Mouse (Mus musculus) neural tube, embryonic 15.5 days (tissue): ENCODE results near the gene Rtp1. TPM values are rescaled to one million over a fixed set of nuclear protein-coding genes. Genes with fewer than 3 reads are reported as not detected.

Source experiments
- ATAC-seq: fragments of 200-750 bp; cut with Nextera tagmentation; 2 replicates; pipeline ENCODE4 v1.8.0; 2017; ENCODE audit warnings: mild to moderate bottlenecking, moderate TSS enrichment, moderate library complexity; ENCODE audit not compliant: low FRiP score
- H3K27ac ChIP-seq: fragments of 300-500 bp; sonication (generic); replicated peaks from 2 replicates; pipeline ENCODE4 v1.5.1; 2015; ENCODE audit warnings: mild to moderate bottlenecking, inconsistent platforms
- H3K27me3 ChIP-seq: fragments of 300-500 bp; sonication (generic); replicated peaks from 2 replicates; pipeline ENCODE4 v1.6.1; 2015; ENCODE audit warnings: inconsistent platforms
- H3K36me3 ChIP-seq: fragments of 300-500 bp; sonication (generic); 2 replicates; pipeline ENCODE4 v1.6.1; 2015; ENCODE audit warnings: inconsistent platforms
- H3K4me1 ChIP-seq: fragments of 300-500 bp; sonication (generic); 2 replicates; pipeline ENCODE4 v1.6.1; 2015; ENCODE audit warnings: inconsistent platforms
- H3K4me2 ChIP-seq: fragments of 300-500 bp; sonication (generic); 2 replicates; pipeline ENCODE4 v1.6.1; 2015; ENCODE audit warnings: inconsistent platforms, mild to moderate bottlenecking, moderate library complexity
- H3K4me3 ChIP-seq: fragments of 300-500 bp; sonication (generic); replicated peaks from 2 replicates; pipeline ENCODE4 v1.5.1; 2015; ENCODE audit warnings: mild to moderate bottlenecking, inconsistent platforms
- H3K9ac ChIP-seq: fragments of 300-500 bp; sonication (generic); replicated peaks from 2 replicates; pipeline ENCODE4 v1.6.1; 2015; ENCODE audit warnings: mild to moderate bottlenecking, inconsistent platforms
- H3K9me3 ChIP-seq: fragments of 300-500 bp; sonication (generic); replicated peaks from 2 replicates; pipeline ENCODE4 v1.6.1; 2016; ENCODE audit warnings: inconsistent platforms
- WGBS: fragments of 180-500 bp; shearing (Covaris S2); methylation state at CpG from one replicate; pipeline ENCODE4 v1.1.7; 2015; ENCODE audit warnings: mixed read lengths; 5-methylcytosine and 5-hydroxymethylcytosine counted together
- polyA plus RNA-seq: library from polyadenylated mRNA; unstranded; fragments of >200 nt; fragmentation: Nextera tagmentation; extraction: Ambion mirVana; gene quantifications from 2 replicates; pipeline ENCODE4 v1.2.1, GENCODE M21; 2015

Rtp1 gene
- polyA plus RNA-seq, 1 experiment from 2014 or later, result not detected

DNA sequence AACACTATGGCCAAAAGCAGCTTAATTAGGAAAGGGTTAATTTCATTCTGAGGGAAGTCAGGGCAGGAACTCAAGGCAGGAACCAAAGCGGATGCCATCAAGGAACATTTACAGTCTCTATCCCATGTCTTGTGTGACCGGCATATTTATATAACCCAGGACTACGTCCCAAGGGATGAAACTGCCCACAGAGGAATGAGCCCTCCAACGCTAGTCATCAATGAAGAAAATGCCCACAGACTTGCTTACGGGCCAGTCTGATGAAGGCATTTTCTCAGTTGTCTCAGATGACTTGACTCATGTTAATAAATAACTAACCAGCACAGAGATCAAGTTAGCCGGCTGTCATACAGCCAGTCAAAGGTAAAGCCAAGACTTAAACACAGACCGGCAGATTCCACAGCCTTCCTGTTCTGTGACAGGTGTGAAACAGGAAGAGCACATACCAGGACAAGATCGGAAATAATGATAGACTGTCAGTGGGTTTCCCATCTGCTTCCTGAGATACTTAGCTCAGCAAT lies 9.3 kb upstream of the Rtp1 start:
- 90% methylated on average over 8 of the region's 8 CpGs for WGBS
- no peak overlapping the region for H3K4me2 ChIP-seq
- no peaks in the 10 kb centered on the region for H3K36me3 ChIP-seq
- no peak overlapping the region for H3K9ac ChIP-seq
- no peak overlapping the region for H3K4me3 ChIP-seq
- no peaks in the 10 kb centered on the region for H3K27me3 ChIP-seq
- peaks cover 19% of the 10 kb centered on the region for H3K4me1 ChIP-seq
- H3K9me3 ChIP-seq, result no peaks in the 10 kb centered on the region
- no peak for ATAC-seq
- H3K27ac ChIP-seq, result no peak overlapping the region

DNA sequence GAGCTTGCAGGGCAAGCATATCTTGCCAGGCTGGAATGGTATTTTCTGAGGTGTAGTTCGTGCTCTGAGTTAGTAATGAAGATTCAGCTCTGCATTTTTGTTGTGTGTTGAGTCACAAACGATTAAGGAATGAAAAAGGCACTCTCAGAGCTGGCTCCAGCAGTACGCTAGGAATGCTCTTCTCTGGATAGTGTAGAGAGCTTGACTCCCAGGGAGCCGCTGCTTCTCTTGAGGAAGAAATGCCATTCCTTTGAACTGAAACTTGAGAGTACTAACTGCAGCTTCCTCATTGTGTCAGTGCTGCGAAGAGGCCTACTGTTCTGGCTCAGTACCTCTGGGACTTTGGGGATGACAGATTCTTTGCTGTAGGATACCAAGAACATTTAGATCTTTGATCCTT lies 5.1 kb upstream of the Rtp1 start:
- Histone ChIP-seq H3K9me3 (no peaks in the 10 kb centered on the region), H3K36me3 (no peaks in the 10 kb centered on the region), H3K27ac (no peak overlapping the region), H3K9ac (no peak overlapping the region), H3K4me2 (no peak overlapping the region), H3K4me1 (no peaks in the 10 kb centered on the region), H3K27me3 (no peaks in the 10 kb centered on the region), H3K4me3 (no peak overlapping the region)
- ATAC-seq, result no peak
- 69% methylated on average over 5 of the region's 5 CpGs for WGBS

DNA sequence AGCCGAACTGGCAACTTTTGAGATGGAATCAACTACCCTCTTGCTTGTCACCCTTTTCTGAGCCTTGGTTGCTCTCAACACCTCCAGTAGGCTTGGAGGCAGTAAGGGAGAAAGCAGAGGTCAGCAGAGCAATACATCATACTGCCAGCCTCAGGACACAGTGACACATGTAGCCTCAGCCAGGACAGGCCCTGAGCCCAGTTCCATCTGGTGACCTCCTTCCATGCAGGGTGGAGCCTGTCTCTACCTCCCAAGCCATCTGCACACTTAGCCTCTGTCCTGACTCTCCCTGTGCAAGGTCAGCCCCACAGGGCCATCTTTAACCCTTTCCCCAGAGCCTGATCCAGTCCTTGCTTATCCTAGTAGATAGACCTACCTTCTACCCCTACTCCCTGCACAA lies 1.2 kb upstream of the Rtp1 start:
- Histone ChIP-seq H3K4me1 (no peaks in the 10 kb centered on the region), H3K9ac (no peak overlapping the region), H3K4me3 (no peak overlapping the region), H3K9me3 (no peaks in the 10 kb centered on the region), H3K27ac (no peak overlapping the region), H3K36me3 (no peaks in the 10 kb centered on the region), H3K4me2 (no peak overlapping the region), H3K27me3 (no peaks in the 10 kb centered on the region)
- ATAC-seq, result no peak
- WGBS, result 90% methylated on average over 1 of the region's 1 CpGs

DNA sequence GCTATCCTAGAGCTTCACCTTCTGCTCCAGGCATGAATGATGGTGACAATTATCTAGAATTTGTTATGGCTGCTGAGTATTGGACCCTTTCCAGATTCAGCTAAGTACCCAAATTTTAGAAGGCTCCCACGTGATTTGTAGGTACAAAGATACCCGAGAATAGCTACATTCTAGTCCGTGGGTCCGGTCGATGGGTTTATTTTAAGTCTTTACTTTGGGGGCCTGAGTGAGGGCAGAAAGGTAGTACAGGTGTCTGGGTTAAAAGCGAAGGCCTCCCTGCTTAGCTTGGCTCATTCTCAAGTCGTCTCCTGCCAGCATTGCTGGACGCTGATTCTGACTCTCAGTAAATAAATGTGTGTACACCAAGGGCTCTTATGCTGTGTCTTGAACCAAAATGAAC lies 1.1 kb downstream of the Rtp1 start:
- Histone ChIP-seq H3K27ac (no peak overlapping the region), H3K36me3 (no peaks in the 10 kb centered on the region), H3K9me3 (no peaks in the 10 kb centered on the region), H3K4me3 (no peak overlapping the region), H3K4me2 (no peak overlapping the region), H3K9ac (no peak overlapping the region), H3K4me1 (no peaks in the 10 kb centered on the region), H3K27me3 (no peaks in the 10 kb centered on the region)
- 79% methylated on average over 8 of the region's 8 CpGs for WGBS
- ATAC-seq, result no peak

DNA sequence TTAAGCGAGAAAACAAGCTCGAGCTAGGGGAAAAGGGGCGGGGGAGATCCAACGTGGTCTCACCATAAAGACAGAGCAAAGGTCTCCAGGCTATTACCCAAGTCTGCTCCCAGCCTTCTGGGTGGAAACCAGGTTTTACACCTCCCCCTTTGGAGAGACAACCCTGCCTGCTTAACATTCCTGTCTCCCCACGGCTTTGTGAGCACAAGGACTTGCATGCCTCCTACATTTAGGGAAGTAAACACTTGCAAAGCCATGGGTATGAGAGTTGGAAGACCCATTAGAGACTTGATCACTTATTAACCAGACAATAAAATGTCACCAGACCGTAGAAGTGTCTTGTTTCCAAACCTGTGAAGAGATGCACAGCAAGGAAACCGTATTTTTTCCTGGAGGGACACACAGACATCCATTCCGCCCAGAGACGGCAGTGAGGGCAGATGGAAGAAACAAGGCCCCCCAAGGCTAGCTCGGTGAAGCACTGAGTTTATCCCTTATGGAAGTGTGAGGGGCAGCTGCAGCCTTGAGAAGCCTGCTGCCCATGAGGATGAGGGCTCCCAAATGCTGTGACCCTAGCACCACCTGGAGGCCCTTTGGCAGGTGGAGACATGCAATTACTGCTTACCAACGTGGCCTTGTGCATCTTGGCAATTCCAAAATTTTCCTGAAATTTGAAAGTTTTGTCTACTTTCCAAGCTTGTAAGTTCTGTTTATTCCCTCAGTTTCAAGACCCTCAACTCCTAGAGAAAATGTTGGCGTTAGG lies 8.7 kb downstream of the Rtp1 start:
- H3K9ac ChIP-seq, result no peak overlapping the region
- 53% methylated on average over 12 of the region's 12 CpGs for WGBS
- H3K4me2 ChIP-seq, result no peak overlapping the region
- ATAC-seq, result no peak
- no peaks in the 10 kb centered on the region for H3K9me3 ChIP-seq
- H3K27me3 ChIP-seq, result no peaks in the 10 kb centered on the region
- H3K4me1 ChIP-seq, result no peaks in the 10 kb centered on the region
- no peaks in the 10 kb centered on the region for H3K36me3 ChIP-seq
- no peak overlapping the region for H3K27ac ChIP-seq
- no peak overlapping the region for H3K4me3 ChIP-seq

DNA sequence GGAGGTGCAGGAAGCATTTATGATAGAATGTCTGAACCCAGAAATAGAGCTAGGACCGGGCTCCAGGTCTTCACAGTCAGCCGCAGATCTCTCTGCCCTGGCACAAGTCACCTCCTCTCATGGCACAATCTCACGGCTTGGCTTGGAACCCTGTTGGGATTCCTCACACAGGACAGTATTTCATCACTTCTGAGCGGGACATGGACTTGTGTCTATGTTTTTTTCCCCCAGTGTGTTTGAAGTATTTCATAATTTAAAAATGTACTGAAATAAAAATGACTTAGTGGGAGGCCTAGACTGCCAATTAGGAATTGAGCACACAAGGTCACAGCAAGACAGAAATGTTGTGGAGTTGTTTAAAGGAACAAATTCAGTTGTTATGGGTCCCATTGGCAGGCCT lies 15.3 kb downstream of the Rtp1 start:
- H3K4me3 ChIP-seq, result no peak overlapping the region
- no peaks in the 10 kb centered on the region for H3K36me3 ChIP-seq
- H3K27ac ChIP-seq, result no peak overlapping the region
- no peaks in the 10 kb centered on the region for H3K27me3 ChIP-seq
- whole genome bisulfite sequencing, result 92% methylated on average over 4 of the region's 4 CpGs
- no peak for ATAC-seq
- no peak overlapping the region for H3K4me2 ChIP-seq
- no peaks in the 10 kb centered on the region for H3K4me1 ChIP-seq
- H3K9ac ChIP-seq, result no peak overlapping the region
- no peaks in the 10 kb centered on the region for H3K9me3 ChIP-seq

DNA sequence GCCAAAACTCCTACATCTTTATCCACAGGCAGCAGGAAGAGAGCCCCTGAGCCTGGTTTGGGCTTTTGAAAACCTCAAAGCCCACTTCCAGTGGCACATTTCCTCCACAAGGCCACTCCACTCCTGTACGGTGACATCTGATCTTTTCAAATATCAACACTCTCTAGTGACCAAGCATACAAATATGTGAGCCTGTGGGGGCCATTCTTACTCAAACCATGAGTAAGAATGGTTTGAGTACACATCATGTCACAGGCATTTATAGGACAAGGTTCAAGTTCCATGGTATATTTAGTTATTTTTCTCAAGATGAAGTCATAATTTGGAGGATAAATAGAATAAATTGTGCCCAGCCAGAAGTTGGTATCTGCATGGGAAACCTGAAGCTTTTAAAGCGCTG lies 21.0 kb downstream of the Rtp1 start:
- no peaks in the 10 kb centered on the region for H3K27me3 ChIP-seq
- no peak overlapping the region for H3K27ac ChIP-seq
- no peak overlapping the region for H3K4me3 ChIP-seq
- no peaks in the 10 kb centered on the region for H3K9me3 ChIP-seq
- no peaks in the 10 kb centered on the region for H3K4me1 ChIP-seq
- no peak overlapping the region for H3K4me2 ChIP-seq
- 94% methylated on average over 2 of the region's 2 CpGs for WGBS
- H3K36me3 ChIP-seq, result no peaks in the 10 kb centered on the region
- ATAC-seq, result no peak
- no peak overlapping the region for H3K9ac ChIP-seq

DNA sequence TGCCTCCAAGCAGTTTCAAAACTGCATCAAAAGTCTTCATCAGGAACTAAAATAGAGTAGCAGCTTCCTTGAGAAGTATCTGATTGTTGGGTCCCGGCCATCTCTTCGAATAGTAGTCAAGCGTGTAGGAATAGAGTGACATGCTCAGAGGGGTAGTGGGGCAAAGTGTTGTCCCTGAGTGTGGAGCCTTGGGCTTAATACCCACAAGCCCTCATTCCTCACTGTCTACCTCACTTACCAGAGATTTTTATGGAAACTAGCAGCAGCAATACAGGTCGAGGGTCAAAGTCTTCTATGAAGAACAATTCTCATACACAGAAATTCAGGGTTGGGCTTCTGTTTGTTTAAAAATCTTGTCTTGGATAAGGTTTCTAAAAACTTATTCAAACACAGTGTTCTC lies 21.9 kb downstream of the Rtp1 start:
- no peak overlapping the region for H3K9ac ChIP-seq
- no peaks in the 10 kb centered on the region for H3K27me3 ChIP-seq
- H3K4me1 ChIP-seq, result no peaks in the 10 kb centered on the region
- no peaks in the 10 kb centered on the region for H3K9me3 ChIP-seq
- no peak overlapping the region for H3K4me3 ChIP-seq
- H3K36me3 ChIP-seq, result no peaks in the 10 kb centered on the region
- H3K27ac ChIP-seq, result no peak overlapping the region
- 91% methylated on average over 4 of the region's 4 CpGs for WGBS
- ATAC-seq, result no peak
- no peak overlapping the region for H3K4me2 ChIP-seq

DNA sequence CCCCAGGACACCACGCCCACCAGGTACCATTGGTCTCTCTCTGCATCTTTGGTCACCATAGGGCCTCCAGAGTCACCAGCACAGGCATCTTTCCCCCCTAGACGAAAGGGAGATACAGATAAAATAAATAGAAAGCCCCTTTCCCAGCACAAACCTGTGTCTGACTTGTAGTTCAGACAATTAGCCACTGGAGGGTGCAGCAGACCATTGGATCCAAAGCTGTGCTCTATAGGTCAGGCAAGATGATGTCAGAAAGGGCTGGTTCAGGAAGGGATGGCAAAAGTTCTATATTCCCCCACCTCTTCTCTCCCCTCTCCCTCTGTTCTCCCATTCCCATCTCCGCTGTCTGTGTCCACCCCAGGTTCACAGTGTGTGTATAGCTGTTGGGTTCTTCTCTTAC lies 23.5 kb downstream of the Rtp1 start:
- Histone ChIP-seq H3K36me3 (no peaks in the 10 kb centered on the region), H3K27ac (no peak overlapping the region), H3K4me1 (no peaks in the 10 kb centered on the region), H3K9me3 (no peaks in the 10 kb centered on the region), H3K4me3 (no peak overlapping the region), H3K27me3 (no peaks in the 10 kb centered on the region), H3K9ac (no peak overlapping the region), H3K4me2 (no peak overlapping the region)
- ATAC-seq, result peak; percentile 81; the same call in 1 of the 2 replicates
- WGBS, result 16% methylated on average over 3 of the region's 3 CpGs

GRCm38 (mm10) chr16:23454376-23454775 lies 25.4 kb downstream of the Rtp1 start:
- H3K27ac ChIP-seq, result no peak overlapping the region
- H3K9ac ChIP-seq, result no peak overlapping the region
- WGBS, result 72% methylated on average over 6 of the region's 6 CpGs
- no peaks in the 10 kb centered on the region for H3K36me3 ChIP-seq
- no peaks in the 10 kb centered on the region for H3K9me3 ChIP-seq
- H3K4me2 ChIP-seq, result no peak overlapping the region
- ATAC-seq, result no peak
- H3K4me1 ChIP-seq, result no peaks in the 10 kb centered on the region
- no peaks in the 10 kb centered on the region for H3K27me3 ChIP-seq
- H3K4me3 ChIP-seq, result no peak overlapping the region

- Histone ChIP-seq H3K9me3 (peaks cover under 1% of the 10 kb centered on the region; the same call in 1 of the 2 replicates), H3K4me3 (no peak overlapping the region), H3K27me3 (no peaks in the 10 kb centered on the region), H3K4me2 (no peak overlapping the region), H3K9ac (no peak overlapping the region), H3K4me1 (no peaks in the 10 kb centered on the region), H3K36me3 (no peaks in the 10 kb centered on the region), H3K27ac (no peak overlapping the region)
- 84% methylated on average over 3 of the region's 3 CpGs for WGBS
- no peak for ATAC-seq
Measured at GRCm38 (mm10) chr16:23456534-23456933, 27.6 kb downstream of the Rtp1 start.

DNA sequence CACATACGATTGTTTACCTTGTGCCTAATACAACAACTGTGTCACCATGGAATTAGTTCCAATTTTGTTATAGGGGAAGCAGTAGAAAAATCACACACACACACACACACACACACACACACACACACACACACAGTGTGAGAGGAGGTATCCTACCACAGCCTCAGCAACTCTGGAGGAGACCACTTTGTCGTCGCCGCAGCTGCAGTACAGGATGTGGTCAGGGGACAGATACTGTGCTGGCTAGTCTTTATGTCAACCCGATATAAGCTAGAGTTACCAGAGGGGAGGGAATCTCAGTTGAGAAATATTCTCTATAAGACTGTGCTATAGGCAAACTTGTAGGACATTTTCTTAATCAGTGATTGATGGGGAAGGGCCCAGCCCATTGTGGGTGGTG lies 28.4 kb downstream of the Rtp1 start:
- Histone ChIP-seq H3K27me3 (no peaks in the 10 kb centered on the region), H3K4me2 (no peak overlapping the region), H3K4me1 (no peaks in the 10 kb centered on the region), H3K9me3 (peaks cover 3% of the 10 kb centered on the region; the same call in 1 of the 2 replicates), H3K9ac (no peak overlapping the region), H3K36me3 (no peaks in the 10 kb centered on the region), H3K27ac (no peak overlapping the region), H3K4me3 (no peak overlapping the region)
- 93% methylated on average over 5 of the region's 5 CpGs for WGBS
- no peak for ATAC-seq
